Mouse (Mus musculus): ENCODE measurements around the gene Ythdf1.

Ythdf1 gene

DNA sequence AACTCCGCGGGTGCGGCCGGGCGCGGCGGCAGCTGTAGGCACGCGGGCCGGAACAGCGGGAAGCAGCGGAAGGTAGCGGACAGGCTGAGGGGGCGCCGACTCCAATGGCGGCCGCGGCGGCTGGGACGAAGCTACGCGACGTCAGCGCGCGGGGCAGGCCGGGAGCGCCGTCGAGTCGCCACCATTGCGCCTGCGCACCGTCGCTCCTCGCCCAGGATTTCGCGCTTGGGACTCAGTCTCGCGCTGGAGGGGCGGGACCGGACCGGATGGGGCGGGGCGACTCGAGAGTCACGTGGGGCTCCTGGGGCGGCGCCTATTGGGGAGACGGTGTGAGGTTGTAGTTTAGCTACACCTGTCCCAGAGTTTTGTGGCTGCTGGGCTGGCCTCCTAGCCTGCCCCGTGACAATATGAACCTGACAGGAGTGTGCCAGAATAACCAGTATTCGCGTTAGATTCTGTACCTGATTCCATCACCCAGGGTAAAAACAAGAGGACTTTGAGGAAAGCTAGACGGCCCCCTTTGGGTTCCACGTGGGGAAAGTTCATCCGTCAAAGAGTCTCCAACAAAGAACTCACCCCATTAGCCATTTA lies at the start of gene Ythdf1:
TSS of gene Ythdf1 (minus strand) at position 140 of the 591 bp plus-strand sequence.
- peak; percentile 98 for DNase-seq (ENCODE audit: low spot score)

DNA sequence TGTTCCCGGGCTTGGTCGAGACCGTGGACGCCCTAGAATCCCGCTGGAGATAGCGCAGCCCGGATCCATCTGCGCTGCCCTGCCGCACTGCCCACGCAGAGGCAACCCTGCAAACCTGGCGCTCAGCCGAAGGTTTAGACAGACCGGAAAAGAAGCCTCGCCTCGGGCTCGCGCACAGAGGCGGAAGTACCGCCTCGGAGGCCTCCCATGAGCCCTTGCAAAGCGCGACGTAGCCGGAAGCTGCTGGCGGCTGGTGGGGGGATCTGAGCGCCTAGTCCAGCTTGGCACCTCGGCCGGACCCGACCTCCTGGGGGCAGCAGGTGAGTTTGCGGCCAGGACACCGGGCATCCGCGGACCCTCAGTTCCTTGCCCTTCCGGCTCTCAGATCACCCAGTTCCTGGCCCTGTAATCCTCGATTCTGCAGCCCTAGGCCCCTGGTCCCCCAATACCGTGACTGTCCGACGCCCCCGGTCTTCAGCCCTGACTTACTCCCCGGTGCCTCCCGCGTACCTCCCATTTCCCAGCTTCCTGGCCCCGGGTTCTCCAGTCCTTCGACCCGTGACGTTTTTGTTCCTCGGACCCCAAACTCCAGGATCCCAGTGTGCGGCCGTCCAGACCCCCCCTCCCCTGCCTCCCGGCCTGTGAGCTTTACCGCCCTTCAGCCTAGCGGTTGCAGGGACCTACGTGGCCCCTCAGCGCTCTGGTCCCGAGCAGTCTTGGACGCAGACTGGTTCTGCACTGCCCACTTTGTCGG lies 46.4 kb upstream of the Ythdf1 start, which contains the start of gene Arfgap1:
TSS of gene Arfgap1 (plus strand) at position 216 of the 754 bp plus-strand sequence.
- peak; percentile 98 for DNase-seq (ENCODE audit: low spot score)

- DNase-seq (ENCODE audit: low spot score) = peak; percentile 74
Observed at GRCm38 (mm10) chr2:180966092-180966882, 45.5 kb upstream of the Ythdf1 start.

GRCm38 (mm10) chr2:180963956-180964355 lies 43.2 kb upstream of the Ythdf1 start:
- DNase-seq (ENCODE audit: low spot score) = peak; percentile 80

GRCm38 (mm10) chr2:180962616-180963308 lies 42.0 kb upstream of the Ythdf1 start:
- no peak for DNase-seq (ENCODE audit: low spot score)

DNA sequence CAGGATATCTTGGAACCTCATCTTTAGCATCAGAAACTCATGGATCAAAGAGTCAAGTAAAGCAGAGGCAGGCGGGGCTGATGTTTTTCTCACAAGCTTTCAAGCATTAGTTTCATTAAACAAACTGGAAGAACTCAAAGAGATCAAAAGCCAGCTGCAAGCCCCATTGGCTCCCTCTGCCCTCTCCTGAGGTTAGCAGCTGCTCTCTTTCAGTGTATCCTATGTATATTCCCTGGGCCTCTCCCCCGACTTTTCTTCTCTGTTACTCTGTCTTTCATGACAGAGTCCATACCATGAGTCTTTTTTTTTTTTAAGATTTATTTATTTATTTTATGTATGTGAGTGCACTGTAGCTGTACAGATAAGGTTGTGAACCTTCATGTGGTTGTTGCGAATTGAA lies 39.4 kb upstream of the Ythdf1 start:
- no peak for DNase-seq (ENCODE audit: low spot score)

DNA sequence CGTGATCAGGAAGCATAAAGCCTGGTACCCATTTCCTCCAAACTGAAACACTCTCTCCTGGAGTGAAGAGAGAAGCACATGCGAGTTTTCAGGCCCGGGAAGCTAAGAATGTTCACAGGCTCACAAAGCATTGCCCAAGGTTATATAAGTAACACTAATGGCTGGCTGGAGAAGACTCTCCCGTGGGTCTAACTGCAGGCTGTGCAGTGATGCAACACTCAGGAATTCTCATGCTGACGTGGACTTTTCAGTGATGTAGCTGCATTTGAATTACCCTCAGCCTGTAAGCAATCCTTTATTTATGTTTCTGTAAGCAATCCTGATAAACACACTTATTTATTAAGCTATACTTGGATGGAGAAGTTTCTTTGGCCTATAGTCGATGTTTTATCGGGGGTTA lies 38.9 kb upstream of the Ythdf1 start:
- DNase-seq (ENCODE audit: low spot score) = peak; percentile 22

GRCm38 (mm10) chr2:180954061-180955047 lies 33.6 kb upstream of the Ythdf1 start, which contains the start of gene Nkain4:
TSS of gene Nkain4 (minus strand) at chr2:180954699.
- DNase-seq (ENCODE audit: low spot score) = no peak

GRCm38 (mm10) chr2:180953638-180954037 lies 32.9 kb upstream of the Ythdf1 start:
- DNase-seq (ENCODE audit: low spot score) = no peak

DNA sequence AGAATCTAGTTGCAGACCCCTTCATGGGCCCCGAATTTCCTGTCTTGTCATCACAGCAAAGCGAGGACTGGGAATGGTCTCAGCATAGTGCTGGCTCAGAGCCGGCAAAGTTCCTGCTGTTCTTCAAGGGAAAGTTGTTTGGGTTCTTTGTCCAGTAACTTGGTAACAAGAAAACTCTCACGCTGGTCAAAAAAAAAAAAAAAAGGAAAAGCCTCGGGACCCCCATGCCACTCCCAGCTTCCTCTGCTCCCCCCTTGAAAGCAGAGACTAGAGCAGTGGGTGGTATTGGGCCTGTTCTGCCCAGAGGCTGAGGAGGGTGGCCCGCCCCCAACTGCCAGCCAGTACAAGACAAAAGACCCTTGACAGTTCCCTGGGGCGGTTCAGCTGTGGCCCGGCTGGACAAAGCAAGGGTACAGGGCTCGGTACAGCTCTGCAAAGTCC lies 32.0 kb upstream of the Ythdf1 start:
- DNase-seq (ENCODE audit: low spot score) = no peak

GRCm38 (mm10) chr2:180949947-180950346 lies 29.2 kb upstream of the Ythdf1 start:
- DNase-seq (ENCODE audit: low spot score) = no peak

DNA sequence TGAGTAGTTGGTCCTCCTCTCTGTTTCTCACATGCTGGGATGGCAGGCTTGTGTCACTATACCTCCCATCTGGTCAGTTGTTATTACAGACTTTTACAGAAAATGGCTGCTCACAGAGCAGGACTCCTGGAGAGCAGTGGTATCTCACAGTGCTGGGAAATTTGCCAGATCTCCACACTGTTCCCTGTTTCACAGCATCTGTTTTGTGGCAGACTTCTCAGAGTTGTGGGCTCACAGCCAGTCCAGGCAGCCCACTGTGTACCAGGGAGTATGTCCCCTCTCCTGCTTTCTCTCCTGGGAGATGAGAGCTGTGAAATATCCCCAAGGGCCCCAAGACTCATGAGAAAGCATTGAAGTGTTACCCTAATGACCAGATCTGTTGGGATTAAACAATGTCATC lies 21.1 kb upstream of the Ythdf1 start:
- DNase-seq (ENCODE audit: low spot score) = no peak

DNA sequence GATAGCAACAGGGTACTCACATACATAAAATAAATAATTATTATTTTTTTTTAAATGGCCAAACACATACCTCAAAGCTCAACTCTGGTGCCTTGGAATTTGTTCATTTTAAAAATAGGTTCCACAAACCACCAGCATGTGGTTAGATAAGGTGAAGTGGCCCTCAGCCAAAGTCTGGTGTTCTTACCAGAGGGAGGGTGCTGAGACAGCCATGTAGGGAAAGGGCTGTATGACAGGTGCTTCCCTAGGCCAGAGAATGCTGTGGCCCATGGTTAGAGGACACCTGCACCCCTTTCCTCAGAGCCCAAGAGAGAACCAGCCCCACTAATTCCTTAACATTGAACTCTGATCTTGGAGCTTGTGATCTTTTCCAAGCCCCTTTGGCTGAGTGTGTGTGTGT lies 19.4 kb upstream of the Ythdf1 start:
- no peak for DNase-seq (ENCODE audit: low spot score)

GRCm38 (mm10) chr2:180932418-180932817 lies 11.7 kb upstream of the Ythdf1 start:
- DNase-seq (ENCODE audit: low spot score) = no peak

- DNase-seq (ENCODE audit: low spot score) = no peak
Observed at GRCm38 (mm10) chr2:180928723-180929122, 8.0 kb upstream of the Ythdf1 start, which contains the start of gene Birc7. TSS of gene Birc7 (plus strand) at chr2:180929023.

GRCm38 (mm10) chr2:180925176-180925575 lies 4.4 kb upstream of the Ythdf1 start:
- DNase-seq (ENCODE audit: low spot score) = peak; percentile 83

DNA sequence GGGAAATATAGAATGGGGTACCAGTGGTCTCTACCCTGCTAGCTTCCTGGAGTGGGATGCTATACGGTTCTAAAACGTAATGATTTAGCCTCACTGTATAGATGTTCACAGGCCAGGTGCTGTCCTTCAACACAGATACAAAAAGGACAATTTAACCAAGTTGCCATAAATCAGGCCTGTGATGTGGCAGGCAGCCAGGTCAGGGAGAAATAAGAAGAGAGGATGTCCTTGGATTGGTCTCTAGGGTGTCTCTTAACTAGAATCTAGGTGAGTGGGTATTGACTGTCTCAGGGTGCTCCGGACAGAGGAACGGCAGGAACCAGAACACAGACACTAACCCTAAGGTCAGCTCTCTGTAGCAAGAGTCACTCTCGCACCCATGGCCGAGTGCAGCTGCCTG lies 2.0 kb upstream of the Ythdf1 start:
- DNase-seq (ENCODE audit: low spot score) = peak; percentile 16

GRCm38 (mm10) chr2:180919913-180920809 lies 588 bp downstream of the Ythdf1 start:
- DNase-seq (ENCODE audit: low spot score) = peak; percentile 21

- DNase-seq (ENCODE audit: low spot score) = no peak
Observed at GRCm38 (mm10) chr2:180915886-180916433, 4.8 kb downstream of the Ythdf1 start.
